Mouse (Mus musculus): ENCODE results near the gene Olfr1465. TPM values are rescaled to one million over a fixed set of nuclear protein-coding genes. Genes with fewer than 3 reads are reported as not detected.

The Olfr1465 gene
- polyA plus RNA-seq (2012; rRNA removed) (not detected in 2 replicates), polyA plus RNA-seq (2014; fragmentation: Nextera tagmentation; extraction: Ambion mirVana) (not detected in 2 replicates)

DNA sequence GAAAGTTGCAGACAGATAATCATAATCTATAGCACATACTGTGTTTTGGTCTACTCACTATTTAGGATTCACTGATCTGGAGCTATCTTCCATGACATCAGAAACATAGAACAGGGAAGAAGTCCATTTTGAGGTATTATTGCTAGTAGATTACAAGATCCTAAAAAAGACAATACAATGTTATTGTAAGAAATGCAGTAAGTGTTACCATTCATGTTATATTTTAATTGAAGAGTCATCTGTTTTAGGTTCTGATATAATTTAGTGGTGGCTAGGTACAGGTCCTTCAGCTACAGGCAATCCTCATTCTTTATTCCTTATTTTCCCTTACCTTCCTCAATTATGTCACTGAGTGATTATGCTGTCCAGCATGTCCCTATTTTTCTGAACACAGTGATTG, at the start of gene Olfr1465:
Gene Olfr1465, minus strand, starts transcription at position 101 of the 400 bp plus-strand sequence.
- H3K4me2 ChIP-seq (ENCODE audit: low read depth), result no peak within 1 kb of the TSS
- no peaks in the 10 kb centered on the region for H3K4me1 ChIP-seq (replicated peaks; ENCODE audit: control insufficient read depth in 2 of 2, insufficient read depth in 2 of 2, low read length in 1 of 2)
- no peaks in the 10 kb centered on the region for H3K36me3 ChIP-seq (replicated peaks; ENCODE audit: control insufficient read depth, insufficient read depth, low read depth)
- no peak for DNase-seq (ENCODE audit: low read depth in 3 of 3, low spot score in 3 of 3)
- H3K4me3 ChIP-seq (ENCODE audit: insufficient read depth in 1 of 2, low read depth in 2 of 2, low read length in 2 of 2), result no peak within 1 kb of the TSS
- TF ChIP-seq EP300 (IDR thresholded peaks at IDR 0.05; ENCODE audit: low read depth), result no peak
- no peak within 1 kb of the TSS for H3K9ac ChIP-seq (replicated peaks)
- no peaks in the 10 kb centered on the region for H3K9me3 ChIP-seq (ENCODE audit: control insufficient read depth, low read length)
- no peak for ATAC-seq (ENCODE audit: insufficient read depth)
- no peak within 1 kb of the TSS for H3K27ac ChIP-seq
- H3K27me3 ChIP-seq (ENCODE audit: control insufficient read depth, insufficient read depth, low read length), result no peaks in the 10 kb centered on the region

- ATAC-seq (ENCODE audit: insufficient read depth) (no peak), DNase-seq (ENCODE audit: low read depth in 3 of 3, low spot score in 3 of 3) (no peak)
- no peak within 1 kb of the TSS for H3K4me3 ChIP-seq (ENCODE audit: insufficient read depth in 1 of 2, low read depth in 2 of 2, low read length in 2 of 2)
- 47% methylated on average over 2 of the region's 2 CpGs for WGBS (ENCODE audit: insufficient replicate concordance)
- no peaks in the 10 kb centered on the region for H3K4me1 ChIP-seq (replicated peaks; ENCODE audit: control insufficient read depth in 2 of 2, insufficient read depth in 2 of 2, low read length in 1 of 2)
- no peaks in the 10 kb centered on the region; the same call in 1 of the 2 replicates for H3K9me3 ChIP-seq (ENCODE audit: control insufficient read depth, low read length)
- no peak within 1 kb of the TSS for H3K27ac ChIP-seq
- no peak within 1 kb of the TSS for H3K4me2 ChIP-seq (ENCODE audit: low read depth)
- H3K9ac ChIP-seq (replicated peaks), result no peak within 1 kb of the TSS
- no peaks in the 10 kb centered on the region for H3K27me3 ChIP-seq (ENCODE audit: control insufficient read depth, insufficient read depth, low read length)
- no peaks in the 10 kb centered on the region for H3K36me3 ChIP-seq (replicated peaks; ENCODE audit: control insufficient read depth, insufficient read depth, low read depth)
- no peak for TF ChIP-seq EP300 (IDR thresholded peaks at IDR 0.05; ENCODE audit: low read depth)
These were observed 46.6 kb upstream of the Olfr1465 start, which contains the start of gene Olfr1467 for GRCm38 (mm10) chr19:13361936-13362335. Gene Olfr1467, plus strand, starts transcription at chr19:13362236.

GRCm38 (mm10) chr19:13338562-13338961, 23.2 kb upstream of the Olfr1465 start, which contains the start of gene Olfr1466:
Gene Olfr1466, plus strand, starts transcription at chr19:13338862.
- Histone ChIP-seq H3K27ac (no peak within 1 kb of the TSS), H3K4me2 (ENCODE audit: low read depth) (no peak within 1 kb of the TSS), H3K36me3 (replicated peaks; ENCODE audit: control insufficient read depth, insufficient read depth, low read depth) (no peaks in the 10 kb centered on the region), H3K9me3 (ENCODE audit: control insufficient read depth, low read length) (no peaks in the 10 kb centered on the region), H3K27me3 (ENCODE audit: control insufficient read depth, insufficient read depth, low read length) (no peaks in the 10 kb centered on the region), H3K4me3 (ENCODE audit: insufficient read depth in 1 of 2, low read depth in 2 of 2, low read length in 2 of 2) (no peak within 1 kb of the TSS), H3K9ac (replicated peaks) (no peak within 1 kb of the TSS), H3K4me1 (replicated peaks; ENCODE audit: control insufficient read depth in 2 of 2, insufficient read depth in 2 of 2, low read length in 1 of 2) (no peaks in the 10 kb centered on the region)
- TF ChIP-seq EP300 (IDR thresholded peaks at IDR 0.05; ENCODE audit: low read depth), result no peak
- no peak for TF ChIP-seq CTCF (IDR thresholded peaks at IDR 0.05; ENCODE audit: low read depth)
- DNase-seq (ENCODE audit: low read depth in 3 of 3, low spot score in 3 of 3), result no peak
- no peak for ATAC-seq (ENCODE audit: insufficient read depth)
- 66% methylated on average over 2 of the region's 2 CpGs for WGBS (ENCODE audit: insufficient replicate concordance)

Other genes starting within 250 kb of the Olfr1465 start
- not detected in 2 replicates for gene Olfr1457, start 217.7 kb downstream of the Olfr1465 start, polyA plus RNA-seq (2012; rRNA removed)
- not detected in 2 replicates for gene Olfr1457, start 217.7 kb downstream of the Olfr1465 start, polyA plus RNA-seq (2014; fragmentation: Nextera tagmentation; extraction: Ambion mirVana)
- gene Olfr1458, start 208.8 kb downstream of the Olfr1465 start, polyA plus RNA-seq (2012; rRNA removed), result not detected in 2 replicates
- gene Olfr1458, start 208.8 kb downstream of the Olfr1465 start, polyA plus RNA-seq (2014; fragmentation: Nextera tagmentation; extraction: Ambion mirVana), result not detected in 2 replicates
- not detected in 2 replicates for gene Olfr1459, start 166.0 kb downstream of the Olfr1465 start, polyA plus RNA-seq (2012; rRNA removed)
- gene Olfr1459, start 166.0 kb downstream of the Olfr1465 start, polyA plus RNA-seq (2014; fragmentation: Nextera tagmentation; extraction: Ambion mirVana), result not detected in 2 replicates
- gene Olfr1461, start 152.5 kb downstream of the Olfr1465 start, polyA plus RNA-seq (2012; rRNA removed), result not detected in 2 replicates
- gene Olfr1461, start 152.5 kb downstream of the Olfr1465 start, polyA plus RNA-seq (2014; fragmentation: Nextera tagmentation; extraction: Ambion mirVana), result not detected in 2 replicates
- not detected in 2 replicates for gene Olfr1462, start 129.8 kb downstream of the Olfr1465 start, polyA plus RNA-seq (2012; rRNA removed)
- not detected in 2 replicates for gene Olfr1462, start 129.8 kb downstream of the Olfr1465 start, polyA plus RNA-seq (2014; fragmentation: Nextera tagmentation; extraction: Ambion mirVana)
- not detected in 2 replicates for gene Olfr1463, start 84.2 kb downstream of the Olfr1465 start, polyA plus RNA-seq (2012; rRNA removed)
- not detected in 2 replicates for gene Olfr1463, start 84.2 kb downstream of the Olfr1465 start, polyA plus RNA-seq (2014; fragmentation: Nextera tagmentation; extraction: Ambion mirVana)
- not detected in 2 replicates for gene Olfr1466, start 23.3 kb upstream of the Olfr1465 start, polyA plus RNA-seq (2012; rRNA removed)
- not detected in 2 replicates for gene Olfr1466, start 23.3 kb upstream of the Olfr1465 start, polyA plus RNA-seq (2014; fragmentation: Nextera tagmentation; extraction: Ambion mirVana)
- gene Olfr1467, start 46.7 kb upstream of the Olfr1465 start, polyA plus RNA-seq (2012; rRNA removed), result not detected in 2 replicates
- gene Olfr1467, start 46.7 kb upstream of the Olfr1465 start, polyA plus RNA-seq (2014; fragmentation: Nextera tagmentation; extraction: Ambion mirVana), result not detected in 2 replicates
- not detected in 2 replicates for gene Olfr1469, start 92.3 kb upstream of the Olfr1465 start, polyA plus RNA-seq (2012; rRNA removed)
- not detected in 2 replicates for gene Olfr1469, start 92.3 kb upstream of the Olfr1465 start, polyA plus RNA-seq (2014; fragmentation: Nextera tagmentation; extraction: Ambion mirVana)
- gene Olfr1471, start 127.9 kb upstream of the Olfr1465 start, polyA plus RNA-seq (2012; rRNA removed), result not detected in 2 replicates
- gene Olfr1471, start 127.9 kb upstream of the Olfr1465 start, polyA plus RNA-seq (2014; fragmentation: Nextera tagmentation; extraction: Ambion mirVana), result not detected in 2 replicates
- gene Olfr1472, start 140.5 kb upstream of the Olfr1465 start, polyA plus RNA-seq (2012; rRNA removed), result not detected in 2 replicates
- gene Olfr1472, start 140.5 kb upstream of the Olfr1465 start, polyA plus RNA-seq (2014; fragmentation: Nextera tagmentation; extraction: Ambion mirVana), result not detected in 2 replicates
- gene Olfr1474, start 154.0 kb upstream of the Olfr1465 start, polyA plus RNA-seq (2012; rRNA removed), result not detected in 2 replicates
- not detected in 2 replicates for gene Olfr1474, start 154.0 kb upstream of the Olfr1465 start, polyA plus RNA-seq (2014; fragmentation: Nextera tagmentation; extraction: Ambion mirVana)
- not detected in 2 replicates for gene Olfr1475, start 164.7 kb upstream of the Olfr1465 start, polyA plus RNA-seq (2012; rRNA removed)
- not detected in 2 replicates for gene Olfr1475, start 164.7 kb upstream of the Olfr1465 start, polyA plus RNA-seq (2014; fragmentation: Nextera tagmentation; extraction: Ambion mirVana)
- not detected in 2 replicates for gene Olfr1477, start 185.0 kb upstream of the Olfr1465 start, polyA plus RNA-seq (2012; rRNA removed)
- gene Olfr1477, start 185.0 kb upstream of the Olfr1465 start, polyA plus RNA-seq (2014; fragmentation: Nextera tagmentation; extraction: Ambion mirVana), result not detected in 2 replicates
- not detected in 2 replicates for gene Olfr1480, start 212.4 kb upstream of the Olfr1465 start, polyA plus RNA-seq (2012; rRNA removed)
- gene Olfr1480, start 212.4 kb upstream of the Olfr1465 start, polyA plus RNA-seq (2014; fragmentation: Nextera tagmentation; extraction: Ambion mirVana), result not detected in 2 replicates